Mouse (Mus musculus) neural tube, embryonic 14.5 days (tissue): ENCODE results near the gene Exd2. TPM values are rescaled to one million over a fixed set of nuclear protein-coding genes. Genes with fewer than 3 reads are reported as not detected.

ENCODE experiments used
- ATAC-seq: fragments of 200-750 bp; cut with Nextera tagmentation; 2 replicates; pipeline ENCODE4 v1.8.0; 2017; ENCODE audit warnings: low read depth, mild to moderate bottlenecking, moderate TSS enrichment, moderate library complexity
- H3K27ac ChIP-seq: fragments of 300-500 bp; sonication (generic); 2 replicates; pipeline ENCODE4 v1.5.1; 2014; ENCODE audit warnings: low read depth, mild to moderate bottlenecking, control low read depth, low read length, moderate library complexity, mixed read lengths
- H3K27me3 ChIP-seq: fragments of 300-500 bp; sonication (generic); 2 replicates; pipeline ENCODE4 v1.6.1; 2014; ENCODE audit warnings: low read length; ENCODE audit not compliant: control insufficient read depth, insufficient read depth
- H3K36me3 ChIP-seq: fragments of 300-500 bp; sonication (generic); 2 replicates; pipeline ENCODE4 v1.6.1; 2014; ENCODE audit warnings: low read length, mixed read lengths; ENCODE audit not compliant: control insufficient read depth, insufficient read depth
- H3K4me1 ChIP-seq: fragments of 300-500 bp; sonication (generic); 2 replicates; pipeline ENCODE4 v1.6.1; 2014; ENCODE audit warnings: low read length; ENCODE audit not compliant: control insufficient read depth, insufficient read depth
- H3K4me2 ChIP-seq: fragments of 300-500 bp; sonication (generic); 2 replicates; pipeline ENCODE4 v1.6.1; 2014; ENCODE audit warnings: mild to moderate bottlenecking, low read depth, low read length, control low read depth
- H3K4me3 ChIP-seq: fragments of 300-500 bp; sonication (generic); 2 replicates; pipeline ENCODE4 v1.5.1; 2014; ENCODE audit warnings: low read depth, low read length, control low read depth, mixed read lengths
- H3K9ac ChIP-seq: fragments of 300-500 bp; sonication (generic); replicated peaks from 2 replicates; pipeline ENCODE4 v1.6.1; 2014; ENCODE audit warnings: low read depth, mild to moderate bottlenecking, control low read depth, low read length, mixed read lengths
- H3K9me3 ChIP-seq: fragments of 300-500 bp; sonication (generic); 2 replicates; pipeline ENCODE4 v1.6.1; 2016; ENCODE audit warnings: low read length; ENCODE audit not compliant: control insufficient read depth
- WGBS: fragments of 180-500 bp; shearing (Covaris S2); extraction: QIAGEN DNeasy Blood & Tissue Kit; methylation state at CpG from one replicate; pipeline ENCODE4 v1.1.7; 2014; 5-methylcytosine and 5-hydroxymethylcytosine counted together
- polyA plus RNA-seq: library from polyadenylated mRNA; unstranded; fragments of >200 nt; fragmentation: Nextera tagmentation; extraction: Ambion mirVana; gene quantifications from 2 replicates; pipeline ENCODE4 v1.2.1, GENCODE M21; 2014

Exd2 gene
- 60.9 and 63.6 TPM in 2 replicates for polyA plus RNA-seq

- Histone ChIP-seq H3K27ac (peak within 1 kb of the TSS; percentile 58; the same call in 1 of the 2 replicates), H3K9ac (peak within 1 kb of the TSS; percentile 84), H3K4me1 (peaks cover 3% of the 10 kb centered on the region; the same call in 1 of the 2 replicates), H3K36me3 (no peaks in the 10 kb centered on the region), H3K9me3 (no peaks in the 10 kb centered on the region), H3K4me2 (peak within 1 kb of the TSS; percentile 68), H3K4me3 (peak within 1 kb of the TSS; percentile 68), H3K27me3 (no peaks in the 10 kb centered on the region)
- under 1% methylated on average over 43 of the region's 45 CpGs for WGBS
- peak; percentile 97 for ATAC-seq
Measured at GRCm38 (mm10) chr12:80462942-80463651, at the start of gene Exd2. TSS of gene Exd2 (plus strand) at chr12:80463095.

- Histone ChIP-seq H3K36me3 (no peaks in the 10 kb centered on the region), H3K4me3 (no peak overlapping the region), H3K4me2 (no peak overlapping the region), H3K27me3 (no peaks in the 10 kb centered on the region), H3K27ac (no peak overlapping the region), H3K9me3 (no peaks in the 10 kb centered on the region), H3K9ac (no peak overlapping the region), H3K4me1 (no peaks in the 10 kb centered on the region)
- 96% methylated on average over 2 of the region's 2 CpGs for WGBS
- ATAC-seq, result no peak
Measured at GRCm38 (mm10) chr12:80415100-80415499, 47.8 kb upstream of the Exd2 start.

- ATAC-seq, result no peak
- Histone ChIP-seq H3K4me2 (no peak overlapping the region), H3K27me3 (no peaks in the 10 kb centered on the region), H3K36me3 (0 out of 2 replicates have a peak, but pooled peaks cover 4% of the 10 kb centered on the region), H3K9me3 (no peaks in the 10 kb centered on the region), H3K4me3 (no peak overlapping the region), H3K27ac (no peak overlapping the region), H3K9ac (no peak overlapping the region), H3K4me1 (no peaks in the 10 kb centered on the region)
- WGBS, result 97% methylated on average over 3 of the region's 3 CpGs
Measured at GRCm38 (mm10) chr12:80427683-80428082, 35.2 kb upstream of the Exd2 start.

GRCm38 (mm10) chr12:80433266-80433665 lies 29.6 kb upstream of the Exd2 start:
- 78% methylated on average over 4 of the region's 4 CpGs for WGBS
- peaks cover 18% of the 10 kb centered on the region; the same call in 1 of the 2 replicates for H3K4me1 ChIP-seq
- ATAC-seq, result no peak
- H3K27ac ChIP-seq, result no peak overlapping the region
- no peak overlapping the region for H3K4me2 ChIP-seq
- no peaks in the 10 kb centered on the region for H3K27me3 ChIP-seq
- no peaks in the 10 kb centered on the region for H3K9me3 ChIP-seq
- H3K4me3 ChIP-seq, result no peak overlapping the region
- H3K9ac ChIP-seq, result no peak overlapping the region
- no peaks in the 10 kb centered on the region for H3K36me3 ChIP-seq

GRCm38 (mm10) chr12:80434601-80434960 lies 28.3 kb upstream of the Exd2 start:
- Histone ChIP-seq H3K4me1 (peaks cover 18% of the 10 kb centered on the region; the same call in 1 of the 2 replicates), H3K9me3 (no peaks in the 10 kb centered on the region), H3K4me3 (peak overlapping the region; percentile 93), H3K27me3 (no peaks in the 10 kb centered on the region), H3K36me3 (no peaks in the 10 kb centered on the region), H3K4me2 (peak overlapping the region; percentile 49), H3K27ac (peak overlapping the region; percentile 94), H3K9ac (peak overlapping the region; percentile 90)
- WGBS, result 14% methylated on average over 9 of the region's 10 CpGs
- no peak for ATAC-seq

- peak; percentile 71 for ATAC-seq
- Histone ChIP-seq H3K4me1 (peaks cover 18% of the 10 kb centered on the region; the same call in 1 of the 2 replicates), H3K27ac (peak overlapping the region; percentile 94), H3K9ac (peak overlapping the region; percentile 90), H3K4me2 (peak overlapping the region; percentile 49), H3K9me3 (no peaks in the 10 kb centered on the region), H3K36me3 (no peaks in the 10 kb centered on the region), H3K4me3 (peak overlapping the region; percentile 93), H3K27me3 (no peaks in the 10 kb centered on the region)
- under 1% methylated on average over 41 of the region's 64 CpGs for WGBS
Measured at GRCm38 (mm10) chr12:80434961-80435691, 27.8 kb upstream of the Exd2 start.

GRCm38 (mm10) chr12:80435887-80436286 lies 27.0 kb upstream of the Exd2 start:
- Histone ChIP-seq H3K4me2 (peak overlapping the region; percentile 49), H3K36me3 (no peaks in the 10 kb centered on the region), H3K4me1 (peaks cover 18% of the 10 kb centered on the region; the same call in 1 of the 2 replicates), H3K9me3 (no peaks in the 10 kb centered on the region), H3K27ac (peak overlapping the region; percentile 94), H3K27me3 (no peaks in the 10 kb centered on the region), H3K9ac (peak overlapping the region; percentile 90), H3K4me3 (peak overlapping the region; percentile 93)
- peak; percentile 35; the same call in 1 of the 2 replicates for ATAC-seq
- WGBS, result 1% methylated on average over 10 of the region's 10 CpGs

GRCm38 (mm10) chr12:80436336-80436976 lies 26.4 kb upstream of the Exd2 start, which contains the start of gene Dcaf5:
TSS of gene Dcaf5 (minus strand) at chr12:80436601.
- H3K4me2 ChIP-seq, result peak within 1 kb of the TSS; percentile 49
- peak within 1 kb of the TSS; percentile 94 for H3K27ac ChIP-seq
- no peaks in the 10 kb centered on the region for H3K27me3 ChIP-seq
- ATAC-seq, result peak; percentile 88
- peak within 1 kb of the TSS; percentile 90 for H3K9ac ChIP-seq
- under 1% methylated on average over 60 of the region's 79 CpGs for WGBS
- H3K9me3 ChIP-seq, result no peaks in the 10 kb centered on the region
- H3K4me3 ChIP-seq, result peak within 1 kb of the TSS; percentile 93
- peaks cover 18% of the 10 kb centered on the region; the same call in 1 of the 2 replicates for H3K4me1 ChIP-seq
- H3K36me3 ChIP-seq, result no peaks in the 10 kb centered on the region
